Comparison of ENCODE assay signal across 8 mouse cellular contexts in the genomic region with DNA sequence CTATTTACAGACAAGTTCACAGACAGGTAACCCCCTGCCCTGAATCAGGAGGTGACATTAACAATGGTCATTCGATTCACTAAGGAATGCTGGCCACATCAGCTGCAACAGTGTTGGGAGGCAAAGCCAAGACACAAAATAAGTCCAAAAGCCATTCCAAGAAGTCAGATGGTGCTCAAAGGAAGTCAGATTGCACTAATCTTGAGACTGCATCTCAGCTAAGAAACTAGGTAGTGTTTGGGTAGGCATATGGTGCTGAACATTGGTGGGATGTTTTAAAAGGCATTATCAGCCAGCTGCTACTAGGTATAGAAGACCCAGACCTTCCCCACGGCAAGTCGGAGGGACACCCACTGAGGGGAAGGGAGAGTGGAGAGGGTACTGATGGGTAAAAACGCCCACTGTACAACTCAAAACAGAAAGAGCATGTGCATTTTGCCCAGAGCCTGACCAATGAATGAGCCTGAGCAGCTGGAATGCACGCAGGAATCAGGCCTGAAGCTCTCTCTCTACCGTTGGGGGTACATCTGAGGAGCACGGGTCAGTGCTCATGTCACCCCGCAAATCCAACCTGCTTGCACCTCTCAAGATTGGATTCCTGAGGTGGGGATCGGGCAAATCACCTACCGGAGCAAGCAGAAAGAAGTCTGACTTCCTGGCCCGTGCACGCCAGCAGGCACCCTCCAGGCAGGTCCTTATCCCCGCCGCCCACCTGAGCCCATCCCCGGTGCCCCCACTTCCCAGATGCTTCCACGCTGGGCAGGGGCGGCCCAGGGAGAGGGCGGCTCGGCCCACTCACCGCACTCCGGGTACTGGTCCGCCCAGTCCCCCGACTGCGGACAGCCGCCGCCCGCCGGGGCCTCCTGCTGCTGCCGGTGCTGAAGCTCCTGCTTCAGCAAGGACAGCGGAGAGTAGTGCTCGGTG. TPM values are rescaled to one million over a fixed set of nuclear protein-coding genes. Genes with fewer than 3 reads are reported as not detected.
A peak's percentile ranks its signal among the peaks of the same experiment; 100 is the strongest.
DNase-seq lines count a peak whose midpoint lies in the region; ATAC-seq and TF ChIP-seq lines count a peak whose summit lies in the region.

No protein-coding gene starts in this region.

- peak overlapping the region; percentile 89 for H3K4me3 ChIP-seq in cerebellum, adult 2 months (replicated peaks; ENCODE audit: insufficient read depth, low read depth, low read length)
- peak overlapping the region; percentile 97 for H3K4me3 ChIP-seq in lung, embryonic 15.5 days
- peak overlapping the region; percentile 98 for H3K4me3 ChIP-seq in forebrain, embryonic 10.5 days
- peak overlapping the region; percentile 99 for H3K4me3 ChIP-seq in liver, embryonic 11.5 days (ENCODE audit: low read depth, low read length)
- peak overlapping the region; percentile 93 for H3K4me3 ChIP-seq in stomach, embryonic 14.5 days (ENCODE audit: low read depth, low read length)

- H3K27ac ChIP-seq in cerebellum, adult 2 months (ENCODE audit: insufficient read depth, low read length) = no peak overlapping the region
- 0 out of 2 replicates have a peak overlapping the region, but pooled peaks have one; percentile 37 for H3K27ac ChIP-seq in lung, embryonic 15.5 days
- H3K27ac ChIP-seq in forebrain, embryonic 10.5 days = peak overlapping the region; percentile 90
- 0 out of 2 replicates have a peak overlapping the region, but pooled peaks have one; percentile 25 for H3K27ac ChIP-seq in liver, embryonic 11.5 days (ENCODE audit: low read depth, low read length)
- H3K27ac ChIP-seq in stomach, embryonic 14.5 days (ENCODE audit: low read length) = no peak overlapping the region

- WGBS in cerebellum, adult 2 months = 2% methylated on average over 31 of the region's 31 CpGs
- WGBS in lung, embryonic 15.5 days = 2% methylated on average over 31 of the region's 31 CpGs
- WGBS in forebrain, embryonic 10.5 days = 2% methylated on average over 31 of the region's 31 CpGs
- 3% methylated on average over 31 of the region's 31 CpGs for WGBS in liver, embryonic 11.5 days
- 2% methylated on average over 31 of the region's 31 CpGs for WGBS in stomach, embryonic 14.5 days

- TF ChIP-seq POLR2A in cerebellum, adult 2 months (IDR thresholded peaks at IDR 0.05; ENCODE audit: borderline replicate concordance, insufficient read depth, low read length) = no peak

- peak in 1 of 2 experiments; percentile 17 for DNase-seq in cerebellum, adult 2 months
- no peak for DNase-seq in cerebellum, postnatal 4 days (ENCODE audit: low spot score in 2 of 2)
- DNase-seq in lung, postnatal 4 days = no peak
- no peak for DNase-seq in forebrain, embryonic 10.5 days (ENCODE audit: extremely low spot score, low spot score)
- peak; percentile 60 for DNase-seq in liver, embryonic 11.5 days (ENCODE audit: low spot score)
- no peak for DNase-seq in frontal cortex, postnatal 14 days (ENCODE audit: low spot score in 2 of 2)

- peak overlapping the region; percentile 74 for H3K4me2 ChIP-seq in lung, embryonic 15.5 days
- peak overlapping the region; percentile 95 for H3K4me2 ChIP-seq in liver, embryonic 11.5 days
- H3K4me2 ChIP-seq in stomach, embryonic 14.5 days (replicated peaks; ENCODE audit: low read depth, low read length) = peak overlapping the region; percentile 93

- no peak for TF ChIP-seq CTCF in cerebellum, adult 2 months (IDR thresholded peaks at IDR 0.05; ENCODE audit: borderline replicate concordance, insufficient read depth, low read depth, low read length)

- peak overlapping the region; percentile 78 for H3K9ac ChIP-seq in lung, embryonic 15.5 days
- peak overlapping the region; percentile 85 for H3K9ac ChIP-seq in liver, embryonic 11.5 days (ENCODE audit: low read depth, low read length)
- H3K9ac ChIP-seq in stomach, embryonic 14.5 days (replicated peaks; ENCODE audit: low read depth, low read length) = peak overlapping the region; percentile 61

- peaks cover 3% of the 10 kb centered on the region; the same call in 1 of the 2 replicates for H3K36me3 ChIP-seq in lung, embryonic 15.5 days
- peaks cover 29% of the 10 kb centered on the region for H3K36me3 ChIP-seq in forebrain, embryonic 10.5 days (replicated peaks)
- 0 out of 2 replicates have a peak, but pooled peaks cover 2% of the 10 kb centered on the region for H3K36me3 ChIP-seq in liver, embryonic 11.5 days (ENCODE audit: control insufficient read depth, insufficient read depth, low read length)
- 0 out of 2 replicates have a peak, but pooled peaks cover 2% of the 10 kb centered on the region for H3K36me3 ChIP-seq in stomach, embryonic 14.5 days (ENCODE audit: control insufficient read depth, insufficient read depth, low read length)

- H3K9me3 ChIP-seq in lung, embryonic 15.5 days = no peaks in the 10 kb centered on the region
- no peaks in the 10 kb centered on the region for H3K9me3 ChIP-seq in forebrain, embryonic 10.5 days
- no peaks in the 10 kb centered on the region for H3K9me3 ChIP-seq in liver, embryonic 11.5 days (ENCODE audit: control insufficient read depth, low read length)
- H3K9me3 ChIP-seq in stomach, embryonic 14.5 days (ENCODE audit: control insufficient read depth, low read depth, low read length) = no peaks in the 10 kb centered on the region

- peaks cover 15% of the 10 kb centered on the region; the same call in 1 of the 2 replicates for H3K4me1 ChIP-seq in cerebellum, adult 2 months (ENCODE audit: control insufficient read depth, insufficient read depth, low read length)
- H3K4me1 ChIP-seq in lung, embryonic 15.5 days = peaks cover 23% of the 10 kb centered on the region
- H3K4me1 ChIP-seq in forebrain, embryonic 10.5 days = peaks cover 33% of the 10 kb centered on the region
- peaks cover 17% of the 10 kb centered on the region for H3K4me1 ChIP-seq in liver, embryonic 11.5 days (replicated peaks; ENCODE audit: control insufficient read depth, insufficient read depth, low read length)
- peaks cover 13% of the 10 kb centered on the region for H3K4me1 ChIP-seq in stomach, embryonic 14.5 days (ENCODE audit: control insufficient read depth, insufficient read depth, low read length)

- peak; percentile 53; the same call in 1 of the 2 replicates for ATAC-seq in lung, embryonic 15.5 days (ENCODE audit: borderline replicate concordance, extremely low read depth, low FRiP score, low TSS enrichment)
- ATAC-seq in liver, embryonic 11.5 days (replicated peaks; ENCODE audit: low FRiP score) = peak; percentile 56
- peak; percentile 60; the same call in 1 of the 2 replicates for ATAC-seq in stomach, embryonic 14.5 days (ENCODE audit: insufficient number of reproducible peaks, insufficient read depth, low FRiP score, low read depth)

- H3K27me3 ChIP-seq in cerebellum, adult 2 months (ENCODE audit: control insufficient read depth, insufficient read depth, low read length) = no peaks in the 10 kb centered on the region
- H3K27me3 ChIP-seq in lung, embryonic 15.5 days = no peaks in the 10 kb centered on the region
- no peaks in the 10 kb centered on the region for H3K27me3 ChIP-seq in forebrain, embryonic 10.5 days (ENCODE audit: poor library complexity, severe bottlenecking)
- no peaks in the 10 kb centered on the region for H3K27me3 ChIP-seq in liver, embryonic 11.5 days (replicated peaks; ENCODE audit: control insufficient read depth, insufficient read depth, low read length)
- no peaks in the 10 kb centered on the region for H3K27me3 ChIP-seq in stomach, embryonic 14.5 days (ENCODE audit: control insufficient read depth, insufficient read depth, low read length)

RNA-seq across cellular contexts. Expression of a gene that starts 0.6 kb away (rescaled TPM):
- polyA plus RNA-seq in cerebellum, adult 2 months (2012; rRNA removed) = 39.1 and 41.6 TPM in 2 replicates
- polyA plus RNA-seq in lung, embryonic 15.5 days (2015; fragmentation: Nextera tagmentation; extraction: Ambion mirVana) = 47.0 and 49.7 TPM in 2 replicates
- polyA plus RNA-seq in forebrain, embryonic 10.5 days (2016; fragmentation: Nextera tagmentation; extraction: Ambion mirVana) = 50.1 and 51.8 TPM in 2 replicates
- polyA plus RNA-seq in liver, embryonic 11.5 days (2014; fragmentation: Nextera tagmentation; extraction: Ambion mirVana) = 49.8 and 51.9 TPM in 2 replicates
- 45.5 and 46.9 TPM in 2 replicates for polyA plus RNA-seq in stomach, embryonic 14.5 days (2014; fragmentation: Nextera tagmentation; extraction: Ambion mirVana)

RNA-seq across cellular contexts. Expression of a gene that starts 0.7 kb away (rescaled TPM):
- polyA plus RNA-seq in cerebellum, adult 2 months (2012; rRNA removed) = 19.5 and 20.3 TPM in 2 replicates
- polyA plus RNA-seq in lung, embryonic 15.5 days (2015; fragmentation: Nextera tagmentation; extraction: Ambion mirVana) = 21.8 and 23.8 TPM in 2 replicates
- polyA plus RNA-seq in forebrain, embryonic 10.5 days (2016; fragmentation: Nextera tagmentation; extraction: Ambion mirVana) = 32.6 and 40.3 TPM in 2 replicates
- 17.9 and 23.3 TPM in 2 replicates for polyA plus RNA-seq in liver, embryonic 11.5 days (2014; fragmentation: Nextera tagmentation; extraction: Ambion mirVana)
- 25.0 and 27.9 TPM in 2 replicates for polyA plus RNA-seq in stomach, embryonic 14.5 days (2014; fragmentation: Nextera tagmentation; extraction: Ambion mirVana)

RNA-seq across cellular contexts. Expression of a gene that starts 30.4 kb away (rescaled TPM):
- polyA plus RNA-seq in cerebellum, adult 2 months (2012; rRNA removed) = 1.2 and 1.3 TPM in 2 replicates
- polyA plus RNA-seq in lung, embryonic 15.5 days (2015; fragmentation: Nextera tagmentation; extraction: Ambion mirVana) = 11.3 and 14.4 TPM in 2 replicates
- 1.8 and 2.3 TPM in 2 replicates for polyA plus RNA-seq in forebrain, embryonic 10.5 days (2016; fragmentation: Nextera tagmentation; extraction: Ambion mirVana)
- polyA plus RNA-seq in liver, embryonic 11.5 days (2014; fragmentation: Nextera tagmentation; extraction: Ambion mirVana) = 3.6 and 3.8 TPM in 2 replicates
- 6.1 and 6.4 TPM in 2 replicates for polyA plus RNA-seq in stomach, embryonic 14.5 days (2014; fragmentation: Nextera tagmentation; extraction: Ambion mirVana)

RNA-seq across cellular contexts. Expression of a gene that starts 58.0 kb away (rescaled TPM):
- polyA plus RNA-seq in cerebellum, adult 2 months (2012; rRNA removed) = 63.8 and 67.8 TPM in 2 replicates
- polyA plus RNA-seq in lung, embryonic 15.5 days (2015; fragmentation: Nextera tagmentation; extraction: Ambion mirVana) = 29.9 and 30.1 TPM in 2 replicates
- polyA plus RNA-seq in forebrain, embryonic 10.5 days (2016; fragmentation: Nextera tagmentation; extraction: Ambion mirVana) = 17.9 and 18.2 TPM in 2 replicates
- polyA plus RNA-seq in liver, embryonic 11.5 days (2014; fragmentation: Nextera tagmentation; extraction: Ambion mirVana) = 16.3 and 17.5 TPM in 2 replicates
- 40.3 and 41.6 TPM in 2 replicates for polyA plus RNA-seq in stomach, embryonic 14.5 days (2014; fragmentation: Nextera tagmentation; extraction: Ambion mirVana)

Comparison
In these comparisons a context has a peak if more than half of its experiments do, and no peak if none do; other contexts are left out.
1. H3K27ac ChIP-seq: peak in lung, embryonic 15.5 days (single experiment), forebrain, embryonic 10.5 days (single experiment) and liver, embryonic 11.5 days (single experiment); none in cerebellum, adult 2 months (single experiment) and stomach, embryonic 14.5 days (single experiment).
2. Peak in every context shown above with its lines, with median percentiles within 50 percentile points of each other: H3K4me3 ChIP-seq, ATAC-seq, H3K4me2 ChIP-seq and H3K9ac ChIP-seq.